Mouse (Mus musculus) heart, adult 18-20 months (tissue): ENCODE measurements around the gene Hmga1b. TPM values are rescaled to one million over a fixed set of nuclear protein-coding genes. Genes with fewer than 3 reads are reported as not detected.
"Not testable (repeated sequence)": the region's sequence is repeated elsewhere in the genome, so short reads cannot be mapped to it uniquely, and the experiment has no call there.

Experiments used
- DNase-seq, 2 experiments: peaks; one replicate each; pipeline ENCODE4 v3.0.0; 2021 to 2022; ENCODE audit warnings: mixed read lengths in 1 of 2
- long read RNA-seq, 2 experiments: library from polyadenylated mRNA; stranded (forward); transcript quantifications; one replicate each; pipeline ENCODE4 v2.0.0; 2021
- total RNA-seq, 2 experiments: library from RNA; stranded (reverse); gene quantifications; 2 replicates each; pipeline ENCODE4 v1.2.3; 2021

Gene Hmga1b
- total RNA-seq: 10 to 100 TPM; 23.6 to 49.8 TPM
- long read RNA-seq, experiment 1, transcript Hmga1b-201 (1 exons, 1,626 nt): major isoform, 30 of 32 reads
- long read RNA-seq, experiment 1, partial matches to known transcripts: 0 of 32 reads
- long read RNA-seq, experiment 1, other reads (novel, unspliced or antisense): 2 of 32 reads
- long read RNA-seq, experiment 2, transcript Hmga1b-201 (1 exons, 1,626 nt): major isoform, 20 of 20 reads
- long read RNA-seq, experiment 2, partial matches to known transcripts: 0 of 20 reads
- long read RNA-seq, experiment 2, other reads (novel, unspliced or antisense): 0 of 20 reads

DNA sequence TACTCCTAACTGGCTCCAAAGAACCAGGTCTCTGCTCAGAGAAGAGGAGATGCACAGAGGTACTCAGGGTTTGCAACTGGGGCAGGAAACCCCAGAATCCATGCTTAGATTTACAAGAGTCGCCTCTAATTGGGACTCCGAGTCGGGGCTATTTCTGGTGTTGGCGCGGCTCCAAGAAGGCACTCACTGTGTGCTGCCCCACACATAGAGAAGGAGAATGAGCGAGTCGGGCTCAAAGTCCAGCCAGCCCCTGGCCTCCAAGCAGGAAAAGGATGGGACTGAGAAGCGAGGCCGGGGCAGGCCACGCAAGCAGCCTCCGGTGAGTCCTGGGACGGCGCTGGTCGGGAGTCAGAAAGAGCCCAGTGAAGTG is at the start of gene Hmga1b:
Gene Hmga1b, plus strand, starts transcription at position 123 of the 370 bp plus-strand sequence.
- DNase-seq: not testable (repeated sequence)

- DNase-seq: peak; percentile 98 to 99
These were observed 48.7 kb upstream of the Hmga1b start, which contains the start of the genes Cenpx and Lrrc45 for GRCm38 (mm10) chr11:120713580-120714518. Gene Cenpx (minus strand): TSS chr11:120713738. Gene Lrrc45 (plus strand): TSS chr11:120713925.

DNA sequence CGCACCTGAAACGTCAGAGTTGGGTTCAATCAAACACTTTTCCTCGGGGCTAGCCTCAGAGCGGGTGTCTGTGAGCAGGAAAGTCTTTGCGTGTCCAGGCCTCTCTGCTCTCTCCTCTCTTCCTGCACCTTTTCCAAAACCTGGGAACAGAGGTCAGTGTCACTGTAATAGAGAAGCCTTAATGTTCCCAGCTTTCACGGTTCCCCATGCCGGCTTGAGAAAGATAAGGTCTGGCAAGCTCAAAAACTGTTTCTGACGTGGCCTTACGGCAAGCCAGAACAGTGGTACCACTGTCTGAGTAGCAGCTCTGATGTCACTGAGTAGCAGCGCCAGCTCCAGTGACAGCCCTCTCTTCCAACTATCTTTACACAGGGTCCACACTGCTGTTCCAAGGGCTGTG is 48.0 kb upstream of the Hmga1b start:
- DNase-seq: no peak

DNA sequence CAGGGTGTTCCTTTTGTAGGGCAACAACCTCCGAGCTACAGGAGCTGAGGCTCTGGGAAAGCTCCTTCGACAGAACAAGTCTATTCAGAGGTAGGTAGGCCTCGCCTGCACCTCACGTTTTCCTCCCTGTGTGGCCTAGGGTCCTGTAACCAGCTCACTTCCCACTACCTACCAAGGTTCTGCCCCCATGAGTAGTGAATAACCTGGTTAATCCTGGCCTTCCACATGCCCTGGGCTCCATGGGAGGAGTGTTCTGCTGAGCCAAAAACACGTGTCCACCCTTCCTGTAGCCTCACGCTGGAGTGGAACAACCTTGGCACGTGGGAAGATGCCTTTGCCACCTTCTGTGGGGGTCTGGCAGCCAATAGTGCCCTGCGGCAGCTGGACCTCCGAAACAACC is 47.5 kb upstream of the Hmga1b start:
- DNase-seq: no peak

- DNase-seq: no peak
These were observed 43.4 kb upstream of the Hmga1b start for GRCm38 (mm10) chr11:120719242-120719641.

DNA sequence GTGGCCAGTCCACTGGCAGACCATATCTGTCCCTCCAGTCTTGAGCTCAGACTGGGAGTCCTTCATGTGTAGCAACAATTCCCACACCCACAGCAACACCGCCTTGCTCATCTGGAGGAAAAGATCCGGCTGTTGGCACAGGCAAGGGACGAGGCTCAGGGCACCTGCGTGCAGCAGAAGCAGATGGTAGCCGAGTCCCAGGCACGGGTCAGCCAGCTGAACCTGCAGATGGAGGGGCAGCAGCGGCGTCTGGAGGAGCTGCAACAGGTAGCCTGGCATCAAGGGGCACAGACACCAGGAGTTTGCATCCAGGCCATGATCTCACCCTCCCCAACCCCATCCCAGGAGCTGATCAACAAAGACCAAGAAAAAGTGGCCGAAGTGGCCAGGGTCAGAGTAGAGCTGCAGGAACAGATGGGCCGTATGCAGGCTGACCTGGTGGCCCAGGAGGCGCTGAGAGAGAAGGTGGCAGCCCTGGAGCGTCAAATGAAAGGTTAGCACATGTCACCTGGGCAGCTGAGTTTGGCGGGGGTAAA is 42.7 kb upstream of the Hmga1b start:
- no peak for DNase-seq

GRCm38 (mm10) chr11:120720450-120720849 is 42.1 kb upstream of the Hmga1b start:
- DNase-seq: peak; percentile 89 to 96

DNA sequence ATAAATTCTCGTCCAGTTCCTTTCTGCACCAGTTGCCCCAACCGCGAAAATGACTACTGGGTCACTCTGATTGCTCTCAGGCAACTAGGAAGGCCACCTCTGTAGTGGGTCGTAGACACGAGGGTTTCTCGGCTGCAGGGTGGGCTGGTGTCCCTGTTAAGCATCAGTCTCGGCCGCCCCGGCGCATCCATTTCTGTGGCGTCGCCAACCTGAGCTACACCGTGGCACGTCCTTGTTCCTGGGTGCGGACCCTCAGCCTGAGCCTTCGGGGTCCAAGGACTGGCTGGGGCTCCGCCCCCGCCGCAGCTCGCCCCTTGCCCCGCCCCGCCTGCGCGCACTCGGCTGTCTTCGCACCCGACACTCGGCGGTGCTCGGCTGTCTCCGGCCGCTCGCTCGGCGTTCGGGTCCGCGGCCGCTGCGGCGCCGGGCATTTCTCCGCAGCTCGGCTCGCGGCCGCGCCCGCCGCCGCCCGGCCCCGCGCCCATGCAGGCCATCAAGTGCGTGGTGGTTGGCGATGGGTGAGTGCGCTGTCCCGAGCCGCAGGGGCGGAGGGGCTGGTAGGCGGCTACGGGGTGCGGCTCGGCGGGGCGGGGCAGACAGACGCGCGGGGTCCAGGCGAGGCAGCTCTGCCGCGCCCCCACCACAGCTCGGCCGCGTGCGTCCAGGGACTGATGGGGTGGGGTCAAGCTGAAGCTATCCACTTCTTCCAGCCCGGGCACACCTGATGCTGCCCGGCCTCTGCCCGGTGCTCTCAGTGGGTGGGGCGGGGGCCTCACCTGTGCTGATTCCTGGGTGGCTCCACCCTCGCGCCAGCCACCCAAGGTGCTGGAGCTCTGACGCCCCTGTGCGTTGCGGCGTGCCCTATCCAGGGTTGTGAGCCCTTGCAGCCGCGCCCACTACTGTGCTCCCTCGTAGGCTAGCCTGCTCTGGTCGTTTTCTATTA is 41.2 kb upstream of the Hmga1b start, which contains the start of gene Rac3:
Gene Rac3, plus strand, starts transcription at position 347 of the 943 bp plus-strand sequence.
- peak; percentile 69 to 70 for DNase-seq

DNA sequence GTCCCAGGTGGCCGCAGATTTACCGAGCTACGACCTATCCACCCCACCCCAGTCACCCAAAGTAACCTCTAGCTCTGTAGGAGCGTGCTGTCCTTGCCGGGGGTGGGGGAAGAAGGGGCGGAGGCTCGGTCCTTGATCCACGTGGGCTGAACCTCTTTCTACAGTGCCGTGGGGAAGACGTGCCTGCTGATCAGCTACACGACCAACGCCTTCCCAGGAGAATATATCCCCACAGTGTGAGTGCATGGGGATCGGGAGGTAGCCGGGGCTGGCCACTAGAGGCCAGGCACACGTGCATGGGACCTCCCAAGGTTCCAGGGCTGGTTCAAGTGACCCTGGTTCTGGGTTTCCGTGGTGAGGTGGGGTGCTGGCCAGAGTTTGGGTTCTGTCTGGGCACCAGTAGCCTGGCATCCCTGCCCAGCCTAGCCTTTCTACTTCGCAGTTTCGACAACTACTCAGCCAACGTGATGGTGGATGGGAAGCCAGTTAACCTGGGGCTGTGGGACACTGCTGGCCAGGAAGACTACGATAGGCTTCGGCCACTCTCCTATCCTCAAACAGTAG is 40.4 kb upstream of the Hmga1b start:
- DNase-seq: no peak

DNA sequence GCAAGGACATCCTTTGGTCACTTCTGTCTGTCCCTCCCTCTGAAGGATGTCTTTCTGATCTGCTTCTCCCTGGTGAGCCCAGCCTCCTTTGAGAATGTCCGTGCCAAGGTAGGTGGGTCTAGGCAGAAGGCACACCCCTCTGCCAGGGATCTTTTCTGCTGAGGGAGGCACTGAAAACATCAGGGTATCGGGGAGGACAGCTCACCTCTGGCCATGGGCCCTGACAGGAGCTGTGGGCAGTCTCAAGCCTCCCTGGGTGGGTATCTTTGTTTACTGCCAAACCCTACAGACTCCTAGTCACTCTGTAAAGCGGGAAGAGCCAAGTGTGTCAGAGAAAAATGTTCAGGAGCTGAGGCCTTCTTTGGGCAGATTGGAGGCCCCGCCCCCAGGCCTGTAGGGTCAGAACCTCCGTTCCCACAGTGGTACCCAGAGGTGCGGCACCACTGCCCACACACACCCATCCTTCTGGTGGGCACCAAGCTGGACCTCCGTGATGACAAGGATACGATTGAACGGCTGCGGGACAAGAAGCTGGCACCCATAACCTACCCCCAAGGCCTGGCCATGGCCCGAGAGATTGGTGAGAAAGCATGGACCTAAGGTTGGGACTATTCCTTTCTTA is 39.7 kb upstream of the Hmga1b start:
- no peak for DNase-seq

DNA sequence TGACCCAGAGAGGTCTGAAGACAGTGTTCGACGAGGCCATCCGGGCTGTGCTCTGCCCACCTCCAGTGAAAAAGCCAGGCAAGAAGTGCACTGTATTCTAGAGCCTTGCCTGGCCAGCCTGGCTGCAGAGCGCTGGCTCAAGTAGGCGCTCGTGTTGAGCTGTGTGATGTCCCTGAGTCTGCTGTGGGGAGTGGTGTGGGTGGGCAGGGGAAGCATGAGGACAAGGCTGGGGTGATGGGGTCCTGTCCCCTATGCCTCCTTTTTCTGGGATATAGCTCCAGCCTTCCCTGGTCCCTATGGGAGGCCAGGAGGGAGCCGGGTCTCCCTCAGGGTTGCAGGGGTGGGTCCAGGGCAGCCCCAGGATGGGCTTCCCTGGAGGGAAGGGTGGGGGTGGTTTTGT is 39.1 kb upstream of the Hmga1b start:
- DNase-seq: no peak

- no peak for DNase-seq
These were observed 36.1 kb upstream of the Hmga1b start for GRCm38 (mm10) chr11:120726243-120727168.

DNA sequence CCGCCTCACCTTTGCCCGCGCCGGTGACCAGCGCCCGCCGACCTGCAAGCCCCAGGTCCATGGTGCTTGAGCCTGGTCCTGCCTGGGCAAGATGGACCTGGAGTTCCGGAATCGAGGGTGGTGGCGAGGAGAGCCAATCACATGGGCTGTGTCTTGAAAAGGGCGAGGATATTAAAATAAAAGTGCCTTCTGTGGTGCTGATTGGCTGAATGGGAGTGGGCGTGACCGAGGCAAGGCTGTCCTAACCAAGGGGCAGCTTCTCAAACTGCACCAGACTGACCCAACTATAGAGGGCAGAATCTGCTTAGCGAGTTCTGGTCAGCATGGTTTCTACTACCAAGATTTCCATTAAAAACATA is 35.4 kb upstream of the Hmga1b start, which contains the start of gene Dcxr:
Gene Dcxr, minus strand, starts transcription at position 113 of the 359 bp plus-strand sequence.
- peak; percentile 93 to 96 for DNase-seq

- no peak for DNase-seq
These were observed 35.0 kb upstream of the Hmga1b start for GRCm38 (mm10) chr11:120727564-120727963.

DNA sequence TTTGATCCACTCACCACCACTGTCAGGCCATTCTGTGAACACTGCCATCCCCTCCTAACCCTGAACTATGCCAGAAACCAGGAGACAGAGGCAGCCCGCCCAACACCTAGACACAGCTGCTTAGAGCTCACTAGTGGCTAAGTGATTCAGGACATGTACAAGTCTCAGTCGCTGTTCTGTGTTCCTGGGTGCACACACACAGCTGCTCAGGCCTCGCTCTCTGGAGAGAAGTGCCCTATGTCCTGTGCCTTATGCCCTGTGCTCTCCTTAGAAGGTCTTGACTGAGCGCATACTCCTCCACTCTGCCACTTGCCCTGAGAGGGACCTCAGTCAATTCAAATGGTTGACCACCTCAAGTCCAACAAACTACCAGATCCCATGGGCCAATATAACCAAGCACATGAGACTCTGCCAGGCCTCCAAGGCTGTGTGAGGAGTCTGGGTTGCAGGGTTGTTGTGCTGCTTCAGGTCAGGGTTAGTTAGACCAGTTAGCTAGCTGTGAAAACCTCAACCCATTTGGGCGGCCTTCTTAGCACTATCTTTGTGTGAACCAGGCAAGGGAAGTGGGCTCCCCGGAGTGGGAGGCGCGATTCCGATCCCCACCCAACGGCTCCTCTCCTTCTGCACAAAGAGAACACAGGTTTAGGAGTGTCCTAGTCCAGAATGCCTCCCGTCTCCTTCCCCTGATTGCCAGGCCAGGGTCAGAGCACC is 33.9 kb upstream of the Hmga1b start:
- no peak for DNase-seq

GRCm38 (mm10) chr11:120729432-120730050 is 33.1 kb upstream of the Hmga1b start:
- DNase-seq: peak; percentile 40 to 54

- peak in 1 of 2 experiments; percentile 1 for DNase-seq
These were observed 32.2 kb upstream of the Hmga1b start for GRCm38 (mm10) chr11:120730331-120730870.

GRCm38 (mm10) chr11:120731395-120731794 is 31.2 kb upstream of the Hmga1b start:
- peak in 1 of 2 experiments; percentile 1 for DNase-seq
